Mouse (Mus musculus) layer of hippocampus, adult 18-20 months (tissue): ENCODE measurements around the gene Gfer. TPM values are rescaled to one million over a fixed set of nuclear protein-coding genes. Genes with fewer than 3 reads are reported as not detected.

Experiments used
- DNase-seq, 2 experiments: peaks; one replicate each; pipeline ENCODE4 v3.0.0; 2022; ENCODE audit warnings: low spot score in 2 of 2
- long read RNA-seq: library from polyadenylated mRNA; stranded (forward); transcript quantifications from one replicate; pipeline ENCODE4 v2.0.0, GENCODE M21; 2021
- total RNA-seq, 2 experiments: library from RNA; stranded (reverse); gene quantifications; 2 replicates each; pipeline ENCODE4 v1.2.3; 2021

Gfer gene
- total RNA-seq, result 10 to 100 TPM; 18.8 to 23.1 TPM
- long read RNA-seq, transcript Gfer-201 (3 exons, 1,776 nt), result major isoform, 10 of 18 reads
- long read RNA-seq, partial matches to known transcripts, result 3 of 18 reads
- long read RNA-seq, other reads (novel, unspliced or antisense), result 2 of 18 reads

DNA sequence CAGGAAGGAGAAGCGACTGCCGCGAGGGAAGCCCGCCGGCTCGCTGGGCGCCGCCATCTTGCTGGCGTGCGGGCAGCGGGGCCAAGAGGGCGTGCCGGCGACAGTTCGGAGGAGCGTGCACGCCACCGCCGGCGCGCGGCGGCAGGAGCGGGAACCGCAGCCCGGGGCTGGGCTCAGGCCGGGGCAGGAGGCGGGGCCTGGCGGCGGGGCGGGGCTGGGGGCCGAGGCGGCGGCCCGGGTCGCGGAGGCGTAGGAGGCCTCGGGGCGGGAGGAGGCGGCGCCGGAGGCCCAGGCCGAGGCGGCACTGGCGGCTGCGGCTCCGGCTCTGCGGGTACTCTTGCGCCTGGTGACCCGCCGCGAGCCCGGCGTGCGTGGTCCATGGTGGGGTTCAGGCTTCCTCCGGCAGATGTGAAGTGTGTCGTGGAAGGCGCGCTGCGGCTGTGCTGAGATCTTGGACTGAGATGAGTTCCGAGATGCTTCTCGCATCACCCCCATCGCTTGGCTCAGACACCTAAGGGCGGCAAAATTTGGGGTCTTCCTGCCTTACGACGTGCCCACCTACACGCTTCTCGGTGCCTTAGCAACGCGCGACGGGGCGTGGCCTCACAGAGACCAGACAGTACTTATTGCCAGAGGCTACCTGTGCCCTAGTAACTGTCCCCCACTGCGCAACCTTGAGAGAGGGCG, at the start of gene Gfer, which contains the start of gene Noxo1:
Gene Gfer, minus strand, starts transcription at position 146 of the 687 bp plus-strand sequence.
Gene Noxo1, plus strand, starts transcription at position 224 of the 687 bp plus-strand sequence.
- peak; percentile 76 to 81 for DNase-seq

DNA sequence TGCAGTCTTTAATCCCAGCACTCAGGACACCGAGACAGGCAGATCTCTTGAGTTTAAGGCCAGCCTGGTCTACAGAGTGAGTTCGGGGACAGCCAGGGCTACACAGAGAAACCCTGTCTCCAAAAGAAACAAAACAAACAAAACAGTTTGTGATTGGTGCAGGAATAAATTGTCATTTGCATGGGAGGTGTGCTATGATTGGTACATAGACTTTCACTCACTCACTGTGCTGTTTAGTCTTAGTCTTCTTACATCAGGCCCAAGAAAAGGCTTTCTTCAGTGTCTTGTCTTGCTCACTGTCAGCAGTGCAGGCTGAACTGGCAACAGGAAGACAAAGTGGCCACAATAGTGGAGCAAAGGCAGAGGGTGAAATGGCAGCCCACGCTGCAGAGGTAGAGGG, 48.4 kb upstream of the Gfer start:
- no peak for DNase-seq

DNA sequence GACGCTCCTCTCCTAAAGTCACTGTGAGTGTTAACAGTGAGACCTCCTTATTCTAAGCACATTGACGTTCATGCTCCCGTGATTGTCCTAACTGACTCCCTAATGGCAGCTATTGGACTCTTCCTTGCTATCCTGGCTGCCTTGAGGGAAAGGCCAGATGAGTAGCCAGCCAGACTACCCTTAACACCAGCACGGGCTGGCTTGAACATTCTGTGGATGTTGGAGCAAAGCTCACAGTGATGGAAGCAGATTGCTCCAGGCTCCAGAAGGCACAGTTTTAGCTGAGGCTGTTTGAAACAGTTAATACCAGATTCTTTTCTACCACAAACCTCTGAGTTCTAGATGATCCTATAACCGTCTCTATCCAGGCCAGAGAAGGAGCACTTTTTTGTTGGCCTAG, 47.9 kb upstream of the Gfer start:
- DNase-seq, result no peak

DNA sequence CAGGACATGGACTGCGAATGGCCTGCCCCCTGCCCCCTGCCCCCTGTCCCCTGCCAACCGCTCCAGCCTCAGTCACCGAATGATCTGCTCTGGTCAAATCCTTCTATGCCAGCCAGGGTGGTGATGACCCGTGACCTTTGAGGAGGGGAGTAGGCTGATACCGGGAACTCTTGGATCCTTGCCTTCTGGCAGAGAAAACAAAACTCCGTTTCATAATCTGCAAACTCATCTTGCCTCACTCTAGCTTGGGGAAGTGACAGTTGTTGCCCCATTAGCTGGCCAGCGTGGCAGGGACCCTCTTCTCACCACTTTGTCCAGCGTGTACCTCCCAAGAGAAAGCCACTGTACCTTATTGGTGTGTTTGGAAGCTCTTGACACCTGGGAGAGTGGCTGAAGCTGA, 46.4 kb upstream of the Gfer start:
- DNase-seq, result no peak

DNA sequence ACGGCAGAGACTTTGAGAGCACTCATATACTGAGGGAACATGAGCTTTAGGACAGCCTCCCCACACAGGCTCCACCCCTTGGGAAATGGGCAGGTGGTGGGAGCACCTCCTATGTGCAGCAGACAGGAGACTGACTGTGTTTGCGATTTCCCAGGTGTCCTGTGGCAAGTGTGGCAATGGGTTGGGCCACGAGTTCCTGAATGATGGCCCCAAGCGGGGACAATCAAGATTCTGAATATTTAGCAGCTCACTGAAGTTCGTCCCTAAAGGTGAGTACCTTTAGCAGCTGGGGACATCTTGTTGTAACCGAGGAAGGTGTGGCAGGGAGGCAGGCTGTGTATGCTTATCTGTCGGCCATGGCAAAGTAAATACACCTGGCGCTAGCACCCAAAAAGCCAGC, 44.0 kb upstream of the Gfer start:
- DNase-seq, result no peak

DNA sequence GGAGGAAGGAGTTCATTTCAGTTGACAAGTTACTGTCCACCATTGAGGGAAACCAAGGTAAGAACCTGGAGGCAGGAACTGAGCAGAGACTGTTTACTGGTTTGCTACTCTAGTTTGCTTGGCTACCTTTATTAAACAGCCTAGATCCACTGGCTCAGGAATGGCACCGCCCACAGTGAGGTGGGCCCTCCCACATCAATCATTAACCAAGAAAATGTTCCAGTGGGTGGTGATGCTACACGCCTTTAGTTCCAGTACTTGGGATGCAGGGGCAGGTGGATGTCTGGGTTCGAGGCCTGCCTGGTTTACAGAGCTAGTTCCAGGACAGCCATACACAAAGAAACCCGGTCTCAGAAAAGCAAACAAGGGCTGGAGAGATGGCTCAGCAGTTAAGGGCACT, 42.3 kb upstream of the Gfer start:
- no peak for DNase-seq

DNA sequence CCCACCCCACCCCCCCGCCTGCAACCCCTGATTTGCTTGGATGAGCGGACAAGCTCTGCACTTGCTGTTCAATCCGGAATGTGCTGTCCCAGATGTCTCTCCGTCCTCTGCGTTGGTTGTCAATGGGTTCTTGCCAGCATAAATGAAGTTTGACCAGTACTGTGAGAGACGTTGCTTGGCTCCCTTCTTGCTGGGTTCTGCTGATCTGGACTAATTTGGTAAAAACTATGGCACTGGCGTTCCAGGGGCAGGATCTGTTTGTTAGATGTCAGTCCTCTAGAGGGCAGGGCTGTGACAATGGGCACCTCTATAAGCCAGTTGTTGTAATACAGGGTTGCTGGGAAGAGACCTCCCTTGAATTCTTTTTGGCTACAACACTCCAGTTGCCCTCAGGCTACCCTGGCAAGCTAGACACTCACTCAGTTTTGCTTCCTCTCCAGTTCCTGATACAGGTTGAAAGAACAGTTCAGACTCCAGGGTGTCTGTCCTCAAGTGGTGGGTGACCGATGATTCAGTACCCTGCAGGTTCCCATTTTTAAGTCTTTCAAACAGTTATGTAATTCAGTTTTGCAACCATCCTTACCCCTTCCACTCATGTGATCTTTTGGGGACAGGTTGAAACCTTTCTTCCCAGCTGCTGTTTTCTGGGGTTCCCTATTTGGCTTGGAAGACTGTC, 41.3 kb upstream of the Gfer start:
- DNase-seq, result no peak

DNA sequence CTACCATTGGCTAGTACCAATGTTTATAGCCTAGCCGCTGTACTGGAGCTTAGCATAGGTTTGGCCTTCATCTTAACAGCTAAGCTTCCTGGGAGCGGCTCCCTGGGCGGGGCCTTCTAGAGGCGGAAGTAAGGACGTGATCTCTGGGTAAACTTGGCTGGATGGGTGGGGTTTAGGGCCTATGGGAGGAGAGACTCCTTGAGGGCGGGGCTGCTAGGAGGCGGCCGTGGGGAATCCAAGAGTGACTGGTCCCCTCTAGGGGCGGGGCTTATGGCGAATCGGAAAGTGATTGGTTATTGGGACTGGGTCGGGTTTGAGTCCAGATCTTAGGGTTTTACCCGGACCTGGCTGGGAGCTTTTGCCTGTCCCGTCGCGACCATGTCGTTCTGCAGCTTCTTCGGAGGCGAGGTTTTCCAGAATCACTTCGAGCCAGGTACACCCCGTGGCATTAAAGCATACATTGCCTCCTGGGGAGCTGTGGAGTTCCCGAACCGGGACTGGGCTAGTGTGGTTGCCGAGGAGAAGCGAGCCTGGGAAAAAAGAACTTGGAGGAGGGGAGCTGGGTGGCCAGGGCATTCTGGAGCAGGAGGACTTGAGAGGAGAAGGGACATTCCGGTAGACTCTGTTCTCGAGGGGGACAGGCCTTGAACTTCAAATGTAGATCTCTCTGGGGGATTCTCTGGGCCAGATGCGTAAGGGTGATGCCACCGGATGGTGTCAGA, 40.5 kb upstream of the Gfer start, which contains the start of gene Msrb1:
Gene Msrb1, plus strand, starts transcription at position 313 of the 722 bp plus-strand sequence.
- peak; percentile 89 to 96 for DNase-seq

DNA sequence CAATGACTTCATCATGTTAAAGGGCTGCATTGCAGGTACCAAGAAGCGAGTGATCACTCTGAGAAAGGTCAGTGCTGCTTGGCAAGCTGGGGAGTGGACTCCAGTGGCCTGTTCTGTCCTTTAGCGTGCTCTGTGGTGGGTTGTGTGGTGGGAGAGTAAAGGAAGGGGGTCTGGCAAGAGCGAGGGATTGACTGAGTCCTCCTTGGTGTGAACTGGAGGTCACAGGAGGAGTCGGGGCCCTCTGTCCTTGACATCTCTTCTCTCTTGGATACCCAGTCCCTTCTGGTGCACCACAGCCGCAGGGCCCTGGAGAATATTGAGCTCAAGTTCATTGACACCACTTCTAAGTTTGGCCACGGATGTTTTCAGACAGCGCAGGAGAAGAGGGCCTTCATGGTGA, 39.5 kb upstream of the Gfer start:
- DNase-seq, result no peak

DNA sequence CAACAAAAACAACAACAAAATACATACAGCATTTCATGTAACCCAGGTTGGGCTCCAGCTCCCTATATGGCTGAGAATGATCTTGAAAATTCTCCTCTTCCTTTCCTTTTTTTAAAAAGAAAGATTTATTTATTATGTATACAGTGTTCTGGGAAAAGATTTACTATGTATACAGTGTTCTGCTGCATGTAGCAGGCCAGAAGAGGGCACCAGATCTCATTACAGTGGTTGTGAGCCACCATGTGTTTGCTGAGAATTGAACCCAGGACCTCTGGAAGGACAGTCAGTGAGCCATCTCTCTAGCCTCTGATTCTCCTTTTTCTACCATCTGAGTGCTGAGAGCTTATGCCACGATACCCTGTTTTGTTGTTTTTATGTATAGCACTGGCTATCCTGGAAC, 38.6 kb upstream of the Gfer start:
- DNase-seq, result no peak

DNA sequence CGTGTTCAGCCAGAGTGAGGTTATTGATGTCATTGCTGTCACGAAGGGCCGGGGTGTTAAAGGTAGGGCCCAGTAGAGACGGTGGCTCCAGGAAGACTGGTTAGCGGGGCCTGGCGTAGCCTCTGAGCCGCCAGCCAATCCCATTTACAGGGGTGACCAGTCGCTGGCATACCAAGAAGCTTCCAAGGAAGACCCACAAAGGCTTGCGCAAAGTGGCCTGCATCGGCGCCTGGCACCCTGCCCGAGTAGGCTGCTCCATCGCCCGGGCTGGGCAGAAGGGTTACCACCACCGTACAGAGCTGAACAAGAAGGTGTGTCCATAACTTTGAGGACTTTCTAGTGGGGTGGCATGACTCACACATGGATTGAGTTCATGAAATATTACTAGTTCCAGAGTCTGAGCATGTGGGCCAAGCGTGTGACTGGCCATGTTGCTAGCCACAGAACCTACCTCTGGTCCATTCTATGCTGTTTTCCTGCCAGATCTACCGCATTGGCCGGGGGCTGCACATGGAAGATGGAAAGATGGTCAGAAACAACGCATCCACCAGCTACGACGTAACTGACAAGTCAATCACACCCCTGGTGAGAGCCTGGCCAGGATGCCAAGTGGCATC, 37.6 kb upstream of the Gfer start:
- no peak for DNase-seq

DNA sequence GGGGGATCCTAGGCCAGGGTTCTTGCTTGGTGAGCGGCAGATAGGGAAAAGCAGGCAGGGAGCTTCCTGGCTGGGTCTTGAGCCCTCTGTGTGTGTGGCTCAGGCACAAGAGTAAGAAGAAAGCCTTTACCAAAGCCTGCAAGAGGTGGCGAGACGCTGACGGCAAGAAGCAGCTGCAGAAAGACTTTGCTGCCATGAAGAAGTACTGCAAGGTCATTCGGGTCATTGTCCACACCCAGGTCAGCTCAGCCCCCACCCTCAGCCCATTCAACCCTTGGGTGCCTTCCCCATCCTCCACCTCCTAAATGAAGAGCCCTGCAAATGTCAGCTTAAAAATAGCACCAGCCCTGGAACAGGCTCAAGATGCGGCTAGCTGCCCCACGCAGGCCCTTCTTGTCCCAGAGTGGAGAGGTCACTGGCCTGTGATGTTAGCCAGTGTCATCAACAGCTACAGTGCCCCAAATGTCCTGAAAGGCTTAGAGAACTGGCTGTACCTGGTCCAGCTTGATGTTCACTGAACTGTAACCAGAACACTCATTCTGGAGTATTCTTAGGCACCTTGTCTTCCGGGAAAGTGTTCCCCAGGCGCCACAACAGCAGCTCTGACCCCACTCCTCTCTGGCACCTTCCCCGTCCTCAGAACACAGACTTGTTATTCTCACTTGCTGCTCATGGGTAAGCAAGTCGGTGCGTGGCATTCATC, 36.4 kb upstream of the Gfer start:
- no peak for DNase-seq

DNA sequence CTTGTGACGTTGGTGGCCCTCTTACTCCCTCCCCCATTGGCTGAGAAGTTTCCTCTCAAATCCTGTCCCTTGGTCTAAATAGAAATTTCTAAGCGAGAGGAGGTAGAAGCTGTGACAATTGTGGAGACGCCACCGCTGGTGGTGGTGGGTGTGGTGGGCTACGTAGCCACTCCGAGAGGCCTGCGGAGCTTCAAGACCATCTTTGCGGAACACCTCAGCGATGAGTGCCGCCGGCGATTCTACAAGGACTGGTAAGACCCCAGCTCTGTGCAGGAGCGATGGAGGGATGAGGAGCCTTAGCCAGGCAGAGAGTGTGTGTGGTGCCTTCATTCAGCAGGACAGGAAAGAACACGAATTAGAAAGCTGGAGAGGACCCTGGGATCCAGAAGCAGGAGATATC, 34.8 kb upstream of the Gfer start:
- no peak for DNase-seq

DNA sequence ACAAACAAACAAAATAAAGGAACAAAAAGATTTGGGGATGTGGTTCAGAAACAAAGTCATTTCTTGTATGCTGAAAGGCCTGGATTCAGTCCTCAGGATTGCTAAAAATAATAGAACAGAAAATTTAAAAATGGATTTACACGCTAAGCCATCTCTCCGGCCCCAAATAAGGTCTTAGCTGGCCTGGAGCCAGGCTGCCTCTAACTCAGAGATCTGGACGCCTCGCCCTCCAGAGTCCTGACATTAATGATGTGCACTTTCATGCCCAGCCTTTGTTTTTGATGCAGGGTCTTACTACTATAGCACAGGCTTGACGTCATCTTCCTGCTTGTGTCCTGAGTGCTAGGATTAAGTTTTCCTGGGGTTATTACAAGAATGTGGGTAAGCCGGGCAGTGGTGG, 33.1 kb upstream of the Gfer start:
- no peak for DNase-seq

DNA sequence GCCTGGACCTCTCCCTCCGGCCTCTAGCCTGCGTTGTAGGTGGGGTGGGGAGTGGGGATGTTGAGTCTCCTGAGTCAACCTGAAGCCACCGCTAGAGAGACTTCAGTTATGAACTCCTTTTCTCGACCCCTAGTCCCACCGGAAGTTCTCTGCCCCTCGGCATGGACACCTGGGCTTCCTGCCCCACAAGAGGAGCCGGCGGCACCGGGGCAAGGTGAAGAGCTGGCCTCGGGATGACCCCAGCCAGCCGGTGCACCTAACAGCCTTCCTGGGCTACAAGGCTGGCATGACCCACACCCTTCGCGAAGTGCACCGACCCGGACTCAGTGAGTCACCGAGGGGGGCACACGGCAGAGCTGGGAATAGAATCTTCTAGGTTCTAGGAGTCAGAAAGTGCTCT, 32.2 kb upstream of the Gfer start:
- DNase-seq, result no peak

DNA sequence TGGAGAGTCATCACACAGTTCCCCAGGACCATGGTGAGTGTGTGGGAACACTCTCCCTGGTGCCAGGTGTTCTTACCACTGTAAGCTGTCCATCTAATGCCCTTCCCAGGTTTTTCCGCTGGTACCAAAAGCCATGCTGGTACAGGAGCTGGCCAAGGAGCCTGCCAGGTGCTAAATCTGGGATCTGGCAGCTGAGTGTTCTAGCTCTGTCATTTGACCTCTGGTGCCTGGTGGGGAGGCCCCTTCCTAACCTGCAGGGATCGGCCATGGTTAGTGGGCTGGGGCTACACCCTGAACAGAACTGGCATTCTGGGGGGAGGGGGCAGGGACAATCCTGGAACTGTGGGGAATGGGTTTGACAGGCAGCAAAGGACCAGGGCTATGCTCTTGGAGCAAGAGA, 31.7 kb upstream of the Gfer start, which contains the start of gene Rpl3l:
Gene Rpl3l, plus strand, starts transcription at position 203 of the 400 bp plus-strand sequence.
- no peak for DNase-seq

DNA sequence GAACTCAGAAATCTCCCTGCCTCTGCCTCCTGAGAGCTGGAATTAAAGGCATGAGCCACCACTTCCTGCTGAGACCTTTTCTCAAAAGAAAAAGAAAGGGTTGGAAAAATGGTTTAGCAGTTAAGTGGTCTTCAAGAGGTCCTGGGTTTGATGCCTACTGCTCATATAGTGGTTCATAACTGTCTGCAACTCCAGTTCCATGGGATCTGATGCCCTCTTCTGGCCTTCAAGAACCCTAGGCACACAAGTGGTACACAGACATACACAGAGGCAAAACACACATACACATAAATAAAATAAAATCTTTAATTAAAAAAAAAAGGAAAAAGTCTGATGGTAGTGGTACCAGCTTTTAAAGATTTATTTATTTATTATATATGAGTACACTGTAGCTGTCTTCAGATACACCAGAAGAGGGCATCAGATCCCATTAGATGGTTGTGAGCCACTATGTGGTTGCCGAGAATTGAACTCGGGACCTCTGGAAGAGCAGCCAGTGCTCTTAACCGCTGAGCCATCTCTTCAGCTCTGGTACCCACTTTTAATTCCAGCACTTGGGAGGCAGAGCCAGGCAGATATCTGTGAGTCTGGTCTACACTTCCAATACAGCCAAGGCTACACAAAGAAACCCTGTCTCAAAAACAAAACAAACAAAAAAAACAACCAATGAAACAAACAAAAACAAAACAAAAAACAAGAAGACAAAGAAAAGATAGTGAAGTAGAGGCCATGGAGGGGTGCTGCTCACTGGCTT, 29.9 kb upstream of the Gfer start:
- DNase-seq, result no peak

DNA sequence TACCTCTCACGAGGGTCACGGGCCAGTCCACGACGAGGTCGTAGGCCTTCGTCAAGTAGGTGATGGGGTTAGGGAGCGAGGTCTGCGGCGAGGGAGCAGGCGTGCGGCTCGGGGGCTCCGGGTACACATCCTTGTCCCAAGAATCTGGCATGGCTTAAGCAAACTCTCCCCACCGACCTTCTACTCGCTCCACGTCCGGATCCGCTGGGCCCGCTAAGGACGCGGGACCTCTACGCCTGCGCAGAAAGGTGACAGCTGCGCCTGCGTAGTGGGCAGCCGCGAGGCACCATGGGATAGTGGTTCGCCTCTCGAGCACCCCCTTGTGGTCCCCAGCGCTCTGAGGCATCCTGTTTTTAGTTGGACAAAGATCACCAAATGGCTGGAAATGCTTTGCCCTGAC, 28.2 kb upstream of the Gfer start, which contains the start of gene Ndufb10:
Gene Ndufb10, minus strand, starts transcription at position 295 of the 400 bp plus-strand sequence.
- DNase-seq, result peak; percentile 92 to 97

DNA sequence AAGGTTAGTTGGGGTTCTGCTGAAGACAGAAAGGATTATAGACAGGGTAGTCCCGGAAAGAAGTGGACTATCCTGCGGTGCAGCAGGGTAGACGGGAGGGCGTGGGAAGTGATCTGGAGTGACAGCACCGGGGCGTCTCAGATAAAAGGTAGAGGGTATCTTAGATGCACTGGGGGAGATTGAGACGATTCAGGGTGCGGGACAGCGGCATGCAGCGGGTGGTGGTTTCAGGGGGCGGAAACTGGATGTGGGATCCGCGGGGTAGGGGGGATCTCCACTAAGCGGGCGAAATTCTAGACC, 27.9 kb upstream of the Gfer start:
- DNase-seq, result no peak
